Mouse (Mus musculus) testis, adult 2 months (tissue): ENCODE results near the gene Tmtc1.

Source experiments
- CTCF ChIP-seq: fragments of 200-500 bp; IDR thresholded peaks from 2 replicates; pipeline ENCODE4 v1.5.1; 2012; ENCODE audit warnings: low read depth, mild to moderate bottlenecking, inconsistent platforms, low read length, moderate library complexity; ENCODE audit not compliant: control insufficient read depth, insufficient read depth, insufficient replicate concordance
- POLR2A ChIP-seq: fragments of 200-500 bp; IDR thresholded peaks from 2 replicates; pipeline ENCODE4 v1.6.1; 2012; ENCODE audit warnings: low read depth, mild to moderate bottlenecking, inconsistent platforms, low read length, moderate library complexity; ENCODE audit not compliant: control insufficient read depth

DNA sequence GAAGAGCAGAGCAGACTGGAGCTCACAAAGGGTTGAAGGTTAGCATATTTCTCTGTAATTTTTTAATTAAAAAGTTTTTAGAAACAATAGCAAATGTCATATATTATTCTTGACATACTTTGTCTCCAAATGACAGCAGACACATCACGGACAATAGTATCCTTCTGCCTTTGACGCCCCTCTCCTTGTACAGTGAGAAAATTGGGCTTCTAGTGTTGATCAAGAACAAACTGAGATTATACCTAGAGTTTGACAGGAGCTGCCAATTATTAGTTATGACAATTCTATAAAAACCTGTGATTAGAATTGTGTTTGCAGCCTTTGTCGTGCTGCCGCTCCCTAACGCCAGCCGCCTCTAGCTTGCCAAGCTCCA lies 183.5 kb downstream of the Tmtc1 start:
- no peak for TF ChIP-seq CTCF
- TF ChIP-seq POLR2A = no peak
